22 mouse cellular contexts compared by ENCODE assay signal in the genomic region with DNA sequence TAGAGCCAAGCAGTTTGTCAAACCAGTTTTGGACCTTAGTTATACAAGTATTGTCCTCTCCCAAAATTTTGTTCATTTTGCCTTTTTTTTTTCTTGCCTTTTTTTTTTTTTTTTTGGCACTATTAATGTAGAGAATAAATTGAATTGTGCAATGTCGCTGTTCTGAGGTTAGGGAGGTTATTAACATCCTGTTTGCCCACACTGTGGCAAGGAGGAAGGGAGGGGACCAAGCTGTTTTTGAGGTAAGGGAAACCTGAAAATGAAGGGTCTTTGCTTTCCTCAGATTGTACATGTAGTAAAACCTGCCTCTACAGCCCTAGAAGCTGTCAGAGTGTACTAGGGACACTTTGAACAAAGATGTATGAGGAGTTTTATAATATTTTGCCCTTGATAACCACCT. TPM values are rescaled to one million over a fixed set of nuclear protein-coding genes. Genes with fewer than 3 reads are reported as not detected.
DNase-seq lines count a peak whose midpoint lies in the region; ATAC-seq lines count a peak whose summit lies in the region.
"Had no signal": no experiment of that assay in that cellular context is flagged by ENCODE, and none has a peak within 500 bp of the region (broad histone marks: within the 10 kb centered on the region; RNA-seq: fewer than 3 reads in every experiment).

No protein-coding gene starts in this region.

- peak; percentile 11 for DNase-seq in heart, adult 11 months
- no peak for DNase-seq in heart, postnatal 36 days
- peak; percentile 50 for DNase-seq in induced T-regulatory cell, adult 2 months (ENCODE audit: low read depth)
- no peak for DNase-seq in heart, postnatal 10 days
- DNase-seq in lung, postnatal 36 days: no peak
- DNase-seq in spleen, postnatal 36 days (ENCODE audit: low spot score in 2 of 2): no peak
- no peak for DNase-seq in spleen, adult 18-20 months
- DNase-seq: adrenal gland, postnatal 10 days; B cell, adult 2 months; cerebellum, adult 11 months; cerebellum, adult 8-10 months; cerebellum, postnatal 10 days; cerebellum, postnatal 36 days; gastrocnemius, postnatal 10 days; gastrocnemius, postnatal 36 days; heart, adult 18-20 months; heart, postnatal 14 days had no signal

- intact Hi-C loops in heart, postnatal 36 days (cut with DNase I): no loop called here
- intact Hi-C loops in heart, postnatal 10 days (cut with DNase I): no loop called here

- peak; percentile 58; the same call in 1 of the 2 replicates for ATAC-seq in common myeloid progenitor, adult 5-6 weeks (replicated peaks; ENCODE audit: low read depth, poor library complexity, severe bottlenecking)
- ATAC-seq: forebrain, embryonic 13.5 days; forebrain, embryonic 16.5 days; hindbrain, embryonic 16.5 days; intestine, postnatal 0 days had no signal

RNA-seq across cellular contexts. Expression of a gene that starts 30.5 kb away (rescaled TPM):
- total RNA-seq in heart, postnatal 36 days (2021): under 1 TPM; 0.54 to 1.00 TPM
- 1.1 and 1.2 TPM in 2 replicates for total RNA-seq in common myeloid progenitor, adult 5-6 weeks (2017)
- 1 to 10 TPM; 1.9 to 3.3 TPM for total RNA-seq in heart, postnatal 10 days (2021)

Comparison
In these comparisons a context has a peak if more than half of its experiments do, and no peak if none do; other contexts are left out.
1. DNase-seq: peak in heart, adult 11 months (single experiment) and induced T-regulatory cell, adult 2 months (single experiment); none in heart, postnatal 36 days (0 of 2), heart, postnatal 10 days (0 of 2), lung, postnatal 36 days (single experiment), spleen, postnatal 36 days (0 of 2) and spleen, adult 18-20 months (0 of 2).